Mouse (Mus musculus): ENCODE results near the gene Olfr1174-ps. TPM values are rescaled to one million over a fixed set of nuclear protein-coding genes. Genes with fewer than 3 reads are reported as not detected.

Gene Olfr1174-ps
- not detected for total RNA-seq (2021)
- long read RNA-seq, experiment 1, result 0 reads
- long read RNA-seq, experiment 2, result 0 reads

- intact Hi-C loops (cut with DNase I), result no loop called here
- TF ChIP-seq CTCF (IDR thresholded peaks at IDR 0.05), result no peak
- H3K27ac ChIP-seq, result no peak within 1 kb of the TSS
- no peak for DNase-seq (ENCODE audit: extremely low spot score in 1 of 2, low spot score in 2 of 2)
- no peak within 1 kb of the TSS for H3K4me3 ChIP-seq
Observed at GRCm38 (mm10) chr2:88315035-88315434, at the start of gene Olfr1174-ps. Gene Olfr1174-ps (minus strand): TSS chr2:88315135.

GRCm38 (mm10) chr2:88356304-88356703 lies 41.4 kb upstream of the Olfr1174-ps start:
- no peak overlapping the region for H3K4me3 ChIP-seq
- peak; percentile 78 for TF ChIP-seq CTCF (IDR thresholded peaks at IDR 0.05)
- no peak for DNase-seq (ENCODE audit: extremely low spot score in 1 of 2, low spot score in 2 of 2)
- no peak overlapping the region for H3K27ac ChIP-seq
- intact Hi-C loops (cut with DNase I), result no loop called here

- no peak within 1 kb of the TSS for H3K27ac ChIP-seq
- no peak for DNase-seq (ENCODE audit: extremely low spot score in 1 of 2, low spot score in 2 of 2)
- intact Hi-C loops (cut with DNase I), result no loop called here
- no peak for TF ChIP-seq CTCF (IDR thresholded peaks at IDR 0.05)
- no peak within 1 kb of the TSS for H3K4me3 ChIP-seq
Observed at GRCm38 (mm10) chr2:88346392-88346791, 31.5 kb upstream of the Olfr1174-ps start, which contains the start of gene Olfr1177-ps. Gene Olfr1177-ps (minus strand): TSS chr2:88346492.

- Histone ChIP-seq H3K4me3 (no peak within 1 kb of the TSS), H3K27ac (no peak within 1 kb of the TSS)
- TF ChIP-seq CTCF (IDR thresholded peaks at IDR 0.05), result no peak
- DNase-seq (ENCODE audit: extremely low spot score in 1 of 2, low spot score in 2 of 2), result no peak
- intact Hi-C loops (cut with DNase I), result no loop called here
Observed at GRCm38 (mm10) chr2:88336421-88336820, 21.5 kb upstream of the Olfr1174-ps start, which contains the start of gene Olfr1176. Gene Olfr1176 (plus strand): TSS chr2:88336721.

- no peak for TF ChIP-seq CTCF (IDR thresholded peaks at IDR 0.05)
- DNase-seq (ENCODE audit: extremely low spot score in 1 of 2, low spot score in 2 of 2), result no peak
- H3K4me3 ChIP-seq, result no peak within 1 kb of the TSS
- no peak within 1 kb of the TSS for H3K27ac ChIP-seq
- intact Hi-C loops (cut with DNase I), result no loop called here
Observed at GRCm38 (mm10) chr2:88327115-88327514, 12.2 kb upstream of the Olfr1174-ps start, which contains the start of gene Olfr1175-ps. Gene Olfr1175-ps (minus strand): TSS chr2:88327215.

- intact Hi-C loops (cut with DNase I), result no loop called here
- TF ChIP-seq CTCF (IDR thresholded peaks at IDR 0.05), result no peak
- no peak for DNase-seq (ENCODE audit: extremely low spot score in 1 of 2, low spot score in 2 of 2)
- H3K27ac ChIP-seq, result no peak within 1 kb of the TSS
- no peak within 1 kb of the TSS for H3K4me3 ChIP-seq
Observed at GRCm38 (mm10) chr2:88279775-88280174, 35.2 kb downstream of the Olfr1174-ps start, which contains the start of gene Olfr1173. Gene Olfr1173 (minus strand): TSS chr2:88279875.

Other genes with a start within 250 kb of the Olfr1174-ps start
- not detected for gene Olfr1163, start 243.3 kb downstream of the Olfr1174-ps start, total RNA-seq (2021)
- not detected for gene Olfr1164, start 221.2 kb downstream of the Olfr1174-ps start, total RNA-seq (2021)
- not detected for gene Olfr1166, start 186.9 kb downstream of the Olfr1174-ps start, total RNA-seq (2021)
- gene Olfr1167, start 159.9 kb downstream of the Olfr1174-ps start, total RNA-seq (2021), result not detected
- not detected for gene Olfr1168, start 133.3 kb downstream of the Olfr1174-ps start, total RNA-seq (2021)
- not detected for gene Olfr1170, start 86.8 kb downstream of the Olfr1174-ps start, total RNA-seq (2021)
- gene Olfr1173, start 35.3 kb downstream of the Olfr1174-ps start, total RNA-seq (2021), result under 1 TPM in 1 of 2 experiments, not detected in 1; 0.07 TPM
- gene Olfr1175-ps, start 12.1 kb upstream of the Olfr1174-ps start, total RNA-seq (2021), result not detected
- gene Olfr1176, start 21.6 kb upstream of the Olfr1174-ps start, total RNA-seq (2021), result not detected
- gene Olfr1177-ps, start 31.4 kb upstream of the Olfr1174-ps start, total RNA-seq (2021), result not detected
- gene Olfr1178, start 71.9 kb upstream of the Olfr1174-ps start, total RNA-seq (2021), result not detected
- gene Olfr1179, start 91.3 kb upstream of the Olfr1174-ps start, total RNA-seq (2021), result not detected
- not detected for gene Olfr1180, start 104.0 kb upstream of the Olfr1174-ps start, total RNA-seq (2021)
- not detected for gene Olfr1181, start 111.0 kb upstream of the Olfr1174-ps start, total RNA-seq (2021)
- not detected for gene Gm13757, start 134.0 kb upstream of the Olfr1174-ps start, total RNA-seq (2021)
- gene Olfr1183, start 139.7 kb upstream of the Olfr1174-ps start, total RNA-seq (2021), result not detected
- gene Olfr1184, start 168.5 kb upstream of the Olfr1174-ps start, total RNA-seq (2021), result not detected
- gene Olfr1185-ps1, start 178.2 kb upstream of the Olfr1174-ps start, total RNA-seq (2021), result not detected
- not detected for gene Olfr1186, start 203.4 kb upstream of the Olfr1174-ps start, total RNA-seq (2021)
- gene Olfr1188, start 241.8 kb upstream of the Olfr1174-ps start, total RNA-seq (2021), result not detected